Mouse (Mus musculus): ENCODE results near the gene Foxc1.

Foxc1 gene

DNA sequence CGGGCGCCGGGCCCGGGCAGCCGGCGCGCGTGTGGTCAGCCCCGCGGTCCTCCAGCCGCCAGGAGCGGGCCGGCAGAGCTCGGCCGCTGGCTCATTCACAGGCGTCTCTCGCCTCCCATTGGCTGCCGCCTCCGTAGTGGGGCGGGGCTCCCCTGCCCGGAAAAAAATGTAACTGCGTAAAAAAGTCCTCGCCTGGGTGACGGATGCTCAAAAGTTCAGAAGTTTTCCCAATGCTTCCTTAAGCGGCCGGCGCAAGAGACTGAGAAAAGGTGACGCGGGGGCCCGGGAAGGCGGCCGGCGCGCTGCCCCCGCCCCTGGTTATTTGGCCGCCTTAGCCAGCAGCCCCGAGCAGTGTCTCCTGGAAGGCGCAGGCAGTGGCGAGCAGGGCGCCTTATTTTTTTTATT is at the start of gene Foxc1:
TSS of gene Foxc1 (plus strand) at position 206 of the 405 bp plus-strand sequence.
- DNase-seq = peak; percentile 88

- DNase-seq = no peak
These were observed 46.0 kb upstream of the Foxc1 start for GRCm38 (mm10) chr13:31760411-31760810.

DNA sequence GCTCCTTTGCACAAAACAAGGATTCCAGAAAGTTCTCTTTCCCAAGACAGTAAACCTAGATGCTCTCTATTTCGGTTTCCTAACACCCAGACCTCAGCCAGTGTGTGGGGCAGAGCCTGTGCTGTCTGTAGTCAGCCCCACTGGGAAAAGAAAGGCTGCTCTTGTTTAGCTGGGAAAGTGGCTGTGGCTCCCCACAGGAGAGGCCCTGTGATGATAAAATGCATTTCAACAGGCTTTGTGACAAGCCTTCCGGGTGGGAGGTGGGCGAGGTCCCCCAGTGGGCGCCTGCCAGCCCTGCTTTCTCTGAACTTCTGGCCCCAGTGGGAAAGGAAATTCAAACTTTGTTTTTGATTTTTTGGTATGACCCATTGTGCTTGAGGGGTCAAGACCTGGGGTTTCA is 45.4 kb upstream of the Foxc1 start:
- DNase-seq = no peak

- DNase-seq = no peak
These were observed 42.0 kb upstream of the Foxc1 start for GRCm38 (mm10) chr13:31764419-31764818.

- DNase-seq = peak; percentile 23
These were observed 40.9 kb upstream of the Foxc1 start for GRCm38 (mm10) chr13:31765564-31765963.

- no peak for DNase-seq
These were observed 33.6 kb upstream of the Foxc1 start for GRCm38 (mm10) chr13:31772882-31773281.

- DNase-seq = no peak
These were observed 30.7 kb upstream of the Foxc1 start for GRCm38 (mm10) chr13:31775762-31776161.

DNA sequence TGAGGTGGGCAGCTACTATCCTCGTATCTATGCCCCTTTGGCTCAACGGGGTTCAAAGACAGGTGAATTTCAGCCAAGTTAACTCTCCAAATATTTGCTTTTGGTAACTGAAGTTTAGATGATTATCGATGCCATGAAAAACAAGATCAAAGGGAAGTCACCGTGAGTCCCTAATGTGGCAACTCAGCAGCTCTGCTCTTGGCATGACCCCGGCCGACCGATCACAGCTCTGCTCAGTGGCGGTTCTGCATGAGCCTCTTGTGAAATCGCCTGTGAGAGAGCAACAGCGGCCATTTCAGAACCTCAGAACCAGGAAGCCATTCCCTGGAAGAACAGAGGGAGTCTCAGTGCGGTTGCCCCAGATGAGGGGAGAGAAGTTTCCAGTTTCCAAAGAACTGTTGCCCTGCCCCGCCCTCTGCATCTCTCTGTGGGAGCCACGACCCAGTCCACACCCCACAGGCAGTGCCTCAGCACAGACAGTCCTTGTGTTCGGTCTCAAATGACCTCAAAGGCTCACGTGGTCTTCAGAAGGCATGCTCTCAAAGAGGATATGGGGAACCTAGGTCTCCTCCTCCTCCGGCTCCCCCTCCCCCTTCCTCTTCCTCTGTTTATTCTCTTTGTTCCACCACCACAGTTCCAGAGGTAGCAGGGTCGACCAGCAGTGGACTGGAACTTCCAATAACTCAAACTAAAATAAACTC is 27.0 kb upstream of the Foxc1 start:
- no peak for DNase-seq

- DNase-seq = no peak
These were observed 26.1 kb upstream of the Foxc1 start for GRCm38 (mm10) chr13:31780299-31780698.

GRCm38 (mm10) chr13:31782063-31782462 is 24.4 kb upstream of the Foxc1 start:
- no peak for DNase-seq

DNA sequence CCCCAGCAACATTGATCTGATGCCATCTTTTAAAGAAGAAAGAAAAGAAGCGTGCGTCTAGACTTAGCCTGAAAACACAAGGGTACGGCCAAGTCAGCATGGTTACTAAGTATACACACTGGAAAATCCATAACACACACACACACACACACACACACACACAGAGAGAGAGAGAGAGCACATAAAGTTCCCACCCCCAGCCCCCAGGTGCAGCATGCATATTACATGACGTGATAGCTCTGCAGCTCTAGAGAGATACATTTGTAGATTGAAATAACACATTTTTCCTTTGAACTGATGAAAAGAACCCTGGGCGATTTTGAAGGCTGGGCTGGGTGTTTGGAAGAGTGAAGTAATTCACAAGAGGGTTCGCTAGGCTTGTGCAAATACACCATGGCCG is 21.7 kb upstream of the Foxc1 start:
- no peak for DNase-seq

GRCm38 (mm10) chr13:31792480-31793132 is 13.8 kb upstream of the Foxc1 start:
- peak; percentile 66 for DNase-seq

DNA sequence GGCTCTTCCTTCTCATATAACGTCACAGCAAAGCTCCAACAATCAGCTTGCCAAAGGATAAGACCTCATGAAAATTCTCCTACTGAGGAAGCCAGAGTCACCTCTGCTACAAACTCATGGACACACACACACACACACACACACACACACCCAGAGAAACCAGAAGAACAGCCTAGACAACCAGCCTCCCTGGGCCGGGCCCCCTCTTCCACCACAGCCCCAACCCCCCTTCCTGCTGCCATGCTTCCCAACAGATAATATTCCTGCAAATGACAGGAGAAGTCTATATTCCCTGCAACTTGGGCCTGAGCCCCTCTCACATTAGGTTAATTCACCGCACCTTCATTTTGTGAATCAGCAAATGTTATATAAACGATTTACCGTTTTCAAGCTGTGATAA is 13.3 kb upstream of the Foxc1 start:
- no peak for DNase-seq

DNA sequence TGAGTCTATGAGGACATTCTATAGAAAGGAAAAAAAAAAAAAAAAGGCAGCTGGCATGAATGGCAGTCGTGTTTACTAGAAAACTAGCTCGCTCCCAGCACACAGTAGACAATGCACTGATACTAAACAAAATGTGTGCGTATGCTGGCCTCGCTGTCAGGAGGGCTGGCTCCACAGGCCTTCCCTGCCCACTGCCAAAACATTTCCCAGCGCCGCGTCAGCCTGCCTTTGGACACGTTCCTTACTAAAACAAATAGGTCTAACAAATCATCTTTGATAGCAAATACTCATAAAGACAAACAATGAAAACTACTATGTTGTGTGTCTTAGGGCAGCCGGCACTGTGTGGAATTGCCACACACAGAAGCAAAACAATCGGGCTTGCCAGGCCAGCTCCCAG is 9.1 kb upstream of the Foxc1 start:
- no peak for DNase-seq

GRCm38 (mm10) chr13:31798075-31798474 is 8.4 kb upstream of the Foxc1 start:
- no peak for DNase-seq

DNA sequence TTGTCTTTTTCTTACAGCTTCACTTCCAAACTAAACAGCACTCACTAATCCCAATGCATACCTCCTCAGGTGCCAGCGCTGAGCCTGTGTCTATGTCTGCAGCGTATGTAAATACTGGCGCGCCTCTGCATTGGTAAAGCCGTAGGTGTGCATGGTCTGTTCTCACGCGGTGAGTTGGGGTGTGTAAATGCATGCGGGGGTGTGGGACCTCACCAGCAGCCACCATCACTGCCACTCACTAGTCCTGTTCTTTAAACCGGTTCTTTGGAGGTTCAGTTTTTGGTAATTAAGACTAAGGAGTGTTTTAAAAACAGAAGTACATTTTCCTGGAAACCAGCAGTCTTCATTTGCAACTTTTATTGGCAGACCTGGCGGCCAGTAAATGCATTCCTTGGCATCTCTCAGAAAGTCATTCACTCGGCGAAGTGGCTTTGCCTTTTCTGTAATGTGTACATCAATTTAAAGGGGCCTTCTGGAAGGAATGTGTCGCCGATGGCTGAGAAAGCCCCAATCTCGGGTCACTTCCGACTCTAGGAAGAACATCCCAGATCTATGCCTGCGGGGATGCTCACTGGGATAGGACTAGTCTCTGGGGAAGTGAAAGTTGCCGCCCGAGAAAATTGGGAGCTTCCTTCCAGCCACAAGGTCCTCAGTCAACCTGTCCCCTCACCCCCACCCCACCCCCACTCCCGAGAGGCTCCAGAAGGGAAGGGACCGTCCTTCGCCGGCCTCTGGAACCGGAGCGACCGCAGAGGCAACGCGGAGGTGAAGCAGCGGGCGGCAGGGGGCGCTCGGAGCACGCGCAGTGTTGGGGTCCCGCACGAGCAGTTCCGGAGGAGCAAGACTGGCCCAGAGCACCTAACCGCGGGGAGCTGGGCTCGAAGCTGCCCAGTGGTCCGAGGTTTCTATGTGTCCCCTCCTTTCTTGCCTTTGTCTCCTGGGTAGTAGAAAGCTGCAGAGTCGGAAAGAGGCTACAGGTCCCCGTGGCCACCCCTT is 5.6 kb upstream of the Foxc1 start:
- peak; percentile 88 for DNase-seq

GRCm38 (mm10) chr13:31801703-31802305 is 4.6 kb upstream of the Foxc1 start:
- DNase-seq = no peak

DNA sequence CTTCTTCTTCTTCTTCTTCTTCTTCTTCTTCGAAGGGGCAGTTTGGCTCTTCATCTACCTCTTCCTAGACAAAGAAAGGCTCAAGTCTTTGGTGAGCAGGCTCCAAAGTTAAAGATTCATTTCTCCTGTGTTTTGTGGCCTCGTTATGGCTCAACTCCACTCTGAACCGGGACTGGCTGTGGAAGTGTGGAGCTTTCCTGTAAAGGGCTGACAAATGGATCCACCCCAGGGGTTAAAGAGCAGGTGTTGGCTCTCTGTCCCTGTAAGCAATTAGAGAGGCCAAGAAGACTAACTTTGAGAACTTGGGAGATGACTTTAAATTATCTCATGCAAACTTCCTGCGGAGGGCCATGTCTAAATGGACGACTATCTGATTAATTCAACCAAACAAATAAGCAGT is 4.0 kb upstream of the Foxc1 start:
- DNase-seq = no peak

DNA sequence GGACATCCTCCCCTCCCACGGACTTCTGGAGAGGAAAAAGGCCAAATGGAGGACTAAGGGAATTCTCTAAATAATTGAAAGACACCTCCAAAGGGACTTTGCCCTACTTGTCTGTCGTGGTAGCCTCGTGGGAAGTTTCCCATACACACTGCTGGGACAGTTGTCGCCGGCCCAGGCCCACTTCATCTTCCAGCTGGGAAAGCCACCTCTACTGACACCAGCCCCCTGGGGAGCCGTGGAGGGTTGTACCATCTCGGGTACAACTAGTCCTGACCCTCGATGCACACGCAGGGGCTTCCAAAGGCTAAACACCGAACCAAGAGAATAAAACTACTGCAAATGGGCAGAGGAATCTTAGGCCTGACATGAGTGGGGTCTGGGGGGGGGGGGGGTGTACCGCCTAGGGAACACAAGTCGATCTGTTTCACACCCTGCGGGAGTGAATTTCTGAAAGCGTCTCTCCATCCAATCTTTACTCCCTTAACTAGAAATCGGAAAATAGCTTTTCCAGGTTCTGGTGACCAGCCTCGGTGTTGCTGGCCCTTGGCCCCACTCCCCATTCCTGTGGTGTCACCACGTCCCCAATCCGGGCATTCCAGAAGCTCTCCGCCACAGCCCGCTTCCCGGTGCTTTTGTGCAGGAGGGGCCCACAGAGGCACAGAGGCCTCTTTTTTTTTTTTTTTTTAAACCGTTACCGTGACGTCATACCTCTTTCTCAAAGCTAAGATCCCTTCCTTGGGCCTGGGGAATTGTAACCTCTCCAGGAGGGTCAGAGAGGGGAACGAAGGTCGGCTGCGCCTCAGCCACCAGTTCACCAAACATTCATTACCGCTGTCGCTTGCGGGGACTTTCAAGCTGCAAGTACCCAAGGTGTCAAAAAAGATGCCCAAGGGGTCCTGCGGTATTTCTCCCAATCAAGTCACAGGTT is 3.0 kb upstream of the Foxc1 start:
- DNase-seq = no peak

DNA sequence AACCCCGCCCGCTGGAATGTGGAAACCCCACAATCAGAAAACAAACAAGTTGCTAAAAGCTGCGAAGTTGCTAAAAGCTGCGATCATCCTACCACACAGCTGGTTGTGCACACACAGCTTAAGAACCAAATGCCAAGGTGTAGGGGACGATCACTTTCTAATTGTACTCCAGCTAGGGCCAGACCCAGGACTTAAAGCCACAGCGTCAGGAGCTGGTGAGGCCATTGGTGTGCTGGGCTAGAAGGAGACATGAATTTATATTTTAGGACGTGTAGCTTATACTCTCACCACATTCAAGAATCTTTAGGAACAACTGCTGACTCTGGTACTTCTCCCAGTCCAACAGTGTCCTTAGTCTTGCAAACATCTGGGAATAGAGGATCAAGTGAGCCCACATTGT is 1.9 kb upstream of the Foxc1 start:
- DNase-seq = no peak

- no peak for DNase-seq
These were observed 504 bp upstream of the Foxc1 start for GRCm38 (mm10) chr13:31805831-31806427.
